Mouse (Mus musculus) neural tube, embryonic 12.5 days (tissue): ENCODE results near the gene Umad1. TPM values are rescaled to one million over a fixed set of nuclear protein-coding genes. Genes with fewer than 3 reads are reported as not detected.

Experiments
- ATAC-seq: fragments of 200-750 bp; cut with Nextera tagmentation; 2 replicates; pipeline ENCODE4 v1.8.0; 2017; ENCODE audit warnings: low read depth, mild to moderate bottlenecking, moderate TSS enrichment, moderate library complexity; ENCODE audit not compliant: low FRiP score
- H3K27ac ChIP-seq: fragments of 300-500 bp; sonication (generic); 2 replicates; pipeline ENCODE4 v1.5.1; 2016
- H3K27me3 ChIP-seq: fragments of 300-500 bp; sonication (generic); replicated peaks from 2 replicates; pipeline ENCODE4 v1.6.1; 2016; ENCODE audit warnings: mild to moderate bottlenecking
- H3K36me3 ChIP-seq: fragments of 300-500 bp; sonication (generic); 2 replicates; pipeline ENCODE4 v1.6.1; 2016; ENCODE audit warnings: mild to moderate bottlenecking
- H3K4me1 ChIP-seq: fragments of 300-500 bp; sonication (generic); 2 replicates; pipeline ENCODE4 v1.6.1; 2016
- H3K4me2 ChIP-seq: fragments of 300-500 bp; sonication (generic); replicated peaks from 2 replicates; pipeline ENCODE4 v1.6.1; 2016; ENCODE audit warnings: mild to moderate bottlenecking
- H3K4me3 ChIP-seq: fragments of 300-500 bp; sonication (generic); 2 replicates; pipeline ENCODE4 v1.5.1; 2016
- H3K9ac ChIP-seq: fragments of 300-500 bp; sonication (generic); 2 replicates; pipeline ENCODE4 v1.6.1; 2016; ENCODE audit warnings: mild to moderate bottlenecking
- H3K9me3 ChIP-seq: fragments of 300-500 bp; sonication (generic); 2 replicates; pipeline ENCODE4 v1.6.1; 2016; ENCODE audit warnings: mild to moderate bottlenecking
- WGBS: fragments of 180-500 bp; shearing (Covaris S2); methylation state at CpG from one replicate; pipeline ENCODE4 v1.1.7; 2016; 5-methylcytosine and 5-hydroxymethylcytosine counted together
- polyA plus RNA-seq: library from polyadenylated mRNA; unstranded; fragments of >200 nt; fragmentation: Nextera tagmentation; extraction: Ambion mirVana; gene quantifications from 2 replicates; pipeline ENCODE4 v1.2.1, GENCODE M21; 2016

Gene Umad1
- polyA plus RNA-seq, 1 experiment from 2014 or later: 30.5 TPM

DNA sequence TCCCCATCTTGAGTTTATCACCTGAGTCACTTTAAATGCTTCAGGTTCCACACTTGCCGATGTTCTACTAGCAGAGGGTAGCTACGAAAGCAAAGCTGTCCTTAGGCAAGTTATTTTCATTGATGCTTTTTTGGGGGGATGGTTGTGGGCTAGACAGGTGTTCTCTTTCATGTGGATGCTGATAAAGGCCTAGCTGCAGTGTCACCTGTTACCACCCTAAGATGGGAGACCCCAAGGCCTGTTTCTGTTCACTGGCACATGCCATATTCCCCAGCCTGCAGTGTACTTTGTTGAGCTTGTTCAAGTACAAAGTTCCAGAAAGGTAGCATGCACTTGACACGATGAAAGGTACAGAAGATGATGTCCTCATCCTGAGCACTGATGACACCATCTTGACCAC is 178.8 kb downstream of the Umad1 start:
- no peaks in the 10 kb centered on the region for H3K4me1 ChIP-seq
- no peaks in the 10 kb centered on the region for H3K9me3 ChIP-seq
- H3K27ac ChIP-seq: no peak overlapping the region
- H3K9ac ChIP-seq: no peak overlapping the region
- no peak overlapping the region for H3K4me3 ChIP-seq
- no peaks in the 10 kb centered on the region for H3K27me3 ChIP-seq
- WGBS: 88% methylated on average over 3 of the region's 3 CpGs
- ATAC-seq: no peak
- H3K36me3 ChIP-seq: no peaks in the 10 kb centered on the region
- no peak overlapping the region for H3K4me2 ChIP-seq

DNA sequence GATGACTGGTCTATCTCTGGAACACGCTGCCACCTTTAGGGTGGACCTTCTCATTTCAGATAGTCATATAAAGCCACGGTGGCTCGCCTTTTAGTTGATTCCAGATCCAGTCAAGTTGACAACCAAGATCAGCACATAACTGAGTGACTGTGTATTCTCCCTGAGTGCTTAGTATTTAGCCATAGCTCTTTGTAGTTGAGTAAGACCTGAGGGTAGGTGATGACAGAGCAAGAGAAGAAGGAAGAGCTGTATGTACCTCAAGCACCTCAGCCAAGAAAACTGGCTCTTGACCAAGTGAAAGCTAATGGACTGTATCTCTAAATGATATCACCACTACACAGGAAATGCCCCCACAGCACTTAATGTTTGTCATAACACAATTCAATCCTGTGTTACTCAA is 182.7 kb downstream of the Umad1 start:
- WGBS: 91% methylated on average over 3 of the region's 3 CpGs
- H3K9ac ChIP-seq: no peak overlapping the region
- H3K9me3 ChIP-seq: no peaks in the 10 kb centered on the region
- no peak overlapping the region for H3K4me2 ChIP-seq
- H3K27ac ChIP-seq: no peak overlapping the region
- H3K36me3 ChIP-seq: no peaks in the 10 kb centered on the region
- no peaks in the 10 kb centered on the region for H3K27me3 ChIP-seq
- no peak for ATAC-seq
- H3K4me1 ChIP-seq: peaks cover 8% of the 10 kb centered on the region
- H3K4me3 ChIP-seq: no peak overlapping the region

- H3K9ac ChIP-seq: no peak overlapping the region
- WGBS: 26% methylated on average over 5 of the region's 5 CpGs
- no peak overlapping the region for H3K4me2 ChIP-seq
- H3K36me3 ChIP-seq: no peaks in the 10 kb centered on the region
- no peaks in the 10 kb centered on the region for H3K27me3 ChIP-seq
- no peak overlapping the region for H3K4me3 ChIP-seq
- H3K9me3 ChIP-seq: no peaks in the 10 kb centered on the region
- peak; percentile 75 for ATAC-seq
- no peak overlapping the region for H3K27ac ChIP-seq
- H3K4me1 ChIP-seq: peaks cover 15% of the 10 kb centered on the region
Measured at GRCm38 (mm10) chr6:8446786-8447185, 187.7 kb downstream of the Umad1 start.

DNA sequence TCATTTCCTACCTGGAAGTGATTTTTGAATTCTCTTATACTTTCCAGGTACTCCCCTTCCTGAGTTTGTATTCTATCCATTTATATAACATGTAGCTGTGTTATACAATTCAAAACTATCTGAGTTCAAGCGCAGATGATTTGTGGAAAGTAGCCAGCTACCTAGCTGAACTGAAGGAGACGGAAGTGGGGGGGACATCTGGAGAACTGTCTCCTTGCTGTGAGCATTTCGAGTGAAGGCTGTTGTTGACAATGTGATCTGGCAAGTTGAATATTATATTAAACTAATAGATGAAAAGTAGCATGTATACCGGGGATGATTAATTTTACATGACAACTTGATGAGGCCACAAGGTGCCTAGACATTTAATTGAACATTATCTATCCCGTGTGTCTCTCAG is 196.5 kb downstream of the Umad1 start:
- Histone ChIP-seq H3K9me3 (no peaks in the 10 kb centered on the region), H3K4me1 (no peaks in the 10 kb centered on the region), H3K9ac (no peak overlapping the region), H3K4me2 (no peak overlapping the region), H3K27ac (no peak overlapping the region), H3K27me3 (no peaks in the 10 kb centered on the region), H3K36me3 (no peaks in the 10 kb centered on the region), H3K4me3 (no peak overlapping the region)
- no peak for ATAC-seq
- WGBS: 88% methylated on average over 5 of the region's 5 CpGs

GRCm38 (mm10) chr6:8458596-8458995 is 199.5 kb downstream of the Umad1 start:
- WGBS: 87% methylated on average over 4 of the region's 4 CpGs
- Histone ChIP-seq H3K27ac (no peak overlapping the region), H3K4me1 (no peaks in the 10 kb centered on the region), H3K4me3 (no peak overlapping the region), H3K36me3 (no peaks in the 10 kb centered on the region), H3K27me3 (no peaks in the 10 kb centered on the region), H3K4me2 (no peak overlapping the region), H3K9me3 (no peaks in the 10 kb centered on the region), H3K9ac (no peak overlapping the region)
- ATAC-seq: no peak

DNA sequence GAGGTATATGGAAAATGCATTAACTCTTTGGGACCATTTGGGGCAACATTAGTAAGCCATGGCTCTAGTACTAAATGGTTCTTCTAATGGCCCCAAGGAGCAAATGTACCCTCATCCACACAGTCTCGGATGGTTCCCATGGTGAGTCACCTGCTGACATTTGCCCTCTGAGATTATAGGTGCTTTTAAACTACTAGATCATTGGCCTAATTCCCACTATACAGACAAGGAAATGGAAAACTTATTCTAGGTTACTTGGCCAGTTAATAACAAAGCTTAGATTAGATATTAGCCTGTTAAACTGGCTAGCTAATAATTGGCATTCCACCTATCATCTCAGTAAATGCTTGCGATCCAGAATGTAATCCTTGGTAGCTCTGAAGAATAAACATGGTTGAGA is 203.4 kb downstream of the Umad1 start:
- no peak overlapping the region for H3K9ac ChIP-seq
- no peaks in the 10 kb centered on the region for H3K4me1 ChIP-seq
- H3K27ac ChIP-seq: no peak overlapping the region
- no peaks in the 10 kb centered on the region for H3K36me3 ChIP-seq
- no peak overlapping the region for H3K4me2 ChIP-seq
- ATAC-seq: no peak
- H3K9me3 ChIP-seq: no peaks in the 10 kb centered on the region
- H3K4me3 ChIP-seq: no peak overlapping the region
- H3K27me3 ChIP-seq: no peaks in the 10 kb centered on the region
- 91% methylated on average over 2 of the region's 2 CpGs for WGBS

GRCm38 (mm10) chr6:8465388-8465787 is 206.3 kb downstream of the Umad1 start:
- Histone ChIP-seq H3K9me3 (no peaks in the 10 kb centered on the region), H3K4me3 (no peak overlapping the region), H3K27me3 (no peaks in the 10 kb centered on the region), H3K4me2 (no peak overlapping the region), H3K4me1 (no peaks in the 10 kb centered on the region), H3K27ac (no peak overlapping the region), H3K9ac (no peak overlapping the region), H3K36me3 (no peaks in the 10 kb centered on the region)
- WGBS: 63% methylated on average over 1 of the region's 1 CpGs
- ATAC-seq: no peak

DNA sequence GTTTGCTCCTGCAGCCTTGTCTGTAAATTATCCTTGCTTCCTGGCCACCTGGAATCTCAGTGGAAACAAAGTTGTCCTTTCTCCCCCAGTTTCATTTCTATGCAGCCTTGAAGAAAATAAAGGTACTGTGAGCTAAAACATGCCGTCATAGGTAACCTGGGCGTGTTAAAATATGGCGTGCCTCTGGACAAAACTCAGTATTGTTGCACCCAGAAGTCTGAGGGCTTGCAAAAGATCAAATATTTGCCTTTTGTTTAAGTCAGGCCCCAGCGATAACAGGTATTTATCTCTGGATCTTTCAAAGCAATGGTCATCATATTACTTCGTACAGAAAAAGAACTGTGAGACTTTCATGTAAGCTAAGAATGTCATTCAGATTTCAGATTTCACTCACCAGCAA is 206.9 kb downstream of the Umad1 start:
- H3K9me3 ChIP-seq: no peaks in the 10 kb centered on the region
- no peak overlapping the region for H3K27ac ChIP-seq
- no peaks in the 10 kb centered on the region for H3K4me1 ChIP-seq
- H3K36me3 ChIP-seq: no peaks in the 10 kb centered on the region
- no peak for ATAC-seq
- no peak overlapping the region for H3K4me2 ChIP-seq
- WGBS: 87% methylated on average over 5 of the region's 5 CpGs
- H3K27me3 ChIP-seq: no peaks in the 10 kb centered on the region
- no peak overlapping the region for H3K4me3 ChIP-seq
- H3K9ac ChIP-seq: no peak overlapping the region

GRCm38 (mm10) chr6:8467667-8468337 is 208.7 kb downstream of the Umad1 start:
- Histone ChIP-seq H3K9me3 (no peaks in the 10 kb centered on the region), H3K9ac (no peak overlapping the region), H3K36me3 (no peaks in the 10 kb centered on the region), H3K4me2 (no peak overlapping the region), H3K27ac (no peak overlapping the region), H3K4me1 (no peaks in the 10 kb centered on the region), H3K27me3 (no peaks in the 10 kb centered on the region), H3K4me3 (no peak overlapping the region)
- 34% methylated on average over 10 of the region's 10 CpGs for WGBS
- ATAC-seq: no peak

GRCm38 (mm10) chr6:8469918-8470317 is 210.8 kb downstream of the Umad1 start:
- Histone ChIP-seq H3K9me3 (no peaks in the 10 kb centered on the region), H3K4me1 (no peaks in the 10 kb centered on the region), H3K27ac (no peak overlapping the region), H3K27me3 (no peaks in the 10 kb centered on the region), H3K36me3 (no peaks in the 10 kb centered on the region), H3K9ac (no peak overlapping the region), H3K4me3 (no peak overlapping the region), H3K4me2 (no peak overlapping the region)
- ATAC-seq: no peak
- WGBS: 94% methylated on average over 3 of the region's 3 CpGs

GRCm38 (mm10) chr6:8472125-8472524 is 213.0 kb downstream of the Umad1 start:
- WGBS: 86% methylated on average over 3 of the region's 3 CpGs
- Histone ChIP-seq H3K4me1 (no peaks in the 10 kb centered on the region), H3K27ac (no peak overlapping the region), H3K9me3 (no peaks in the 10 kb centered on the region), H3K9ac (no peak overlapping the region), H3K27me3 (no peaks in the 10 kb centered on the region), H3K4me3 (no peak overlapping the region), H3K4me2 (no peak overlapping the region), H3K36me3 (no peaks in the 10 kb centered on the region)
- ATAC-seq: no peak

GRCm38 (mm10) chr6:8472915-8473314 is 213.8 kb downstream of the Umad1 start:
- WGBS: 76% methylated on average over 5 of the region's 5 CpGs

DNA sequence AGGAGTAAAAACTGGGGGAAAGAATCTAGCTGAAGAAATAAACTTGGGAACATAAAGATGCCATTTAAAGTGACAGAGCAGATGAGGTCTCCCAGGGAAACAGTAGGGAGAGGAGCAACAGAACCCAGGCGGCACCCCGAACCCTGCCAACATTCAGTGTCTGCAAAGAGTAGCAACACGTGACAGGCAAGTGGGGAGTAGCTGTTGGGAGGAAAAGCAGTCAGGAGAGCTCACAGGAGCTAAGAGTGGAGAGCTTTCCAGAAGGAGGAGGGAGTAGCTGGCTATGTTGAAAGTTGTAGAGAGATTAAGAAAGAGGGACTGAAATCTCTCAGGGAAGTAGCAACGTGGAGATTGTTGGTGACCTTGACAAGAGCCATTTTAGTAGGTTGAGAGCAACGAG is 214.4 kb downstream of the Umad1 start:
- H3K36me3 ChIP-seq: no peaks in the 10 kb centered on the region
- H3K9me3 ChIP-seq: no peaks in the 10 kb centered on the region
- no peaks in the 10 kb centered on the region for H3K27me3 ChIP-seq
- no peak for ATAC-seq
- H3K4me1 ChIP-seq: no peaks in the 10 kb centered on the region
- H3K4me3 ChIP-seq: no peak overlapping the region
- no peak overlapping the region for H3K4me2 ChIP-seq
- whole genome bisulfite sequencing: 64% methylated on average over 5 of the region's 5 CpGs
- H3K27ac ChIP-seq: no peak overlapping the region
- H3K9ac ChIP-seq: no peak overlapping the region

More at GRCm38 (mm10) chr6:8472915-8473314, 213.8 kb downstream of the Umad1 start:
- H3K4me1 ChIP-seq: no peaks in the 10 kb centered on the region
- no peak overlapping the region for H3K9ac ChIP-seq
- H3K9me3 ChIP-seq: no peaks in the 10 kb centered on the region
- no peak overlapping the region for H3K27ac ChIP-seq
- H3K4me2 ChIP-seq: no peak overlapping the region
- H3K4me3 ChIP-seq: no peak overlapping the region
- ATAC-seq: no peak
- H3K36me3 ChIP-seq: no peaks in the 10 kb centered on the region
- H3K27me3 ChIP-seq: no peaks in the 10 kb centered on the region
